ENCODE assay signal across 16 mouse cellular contexts in the genomic region with DNA sequence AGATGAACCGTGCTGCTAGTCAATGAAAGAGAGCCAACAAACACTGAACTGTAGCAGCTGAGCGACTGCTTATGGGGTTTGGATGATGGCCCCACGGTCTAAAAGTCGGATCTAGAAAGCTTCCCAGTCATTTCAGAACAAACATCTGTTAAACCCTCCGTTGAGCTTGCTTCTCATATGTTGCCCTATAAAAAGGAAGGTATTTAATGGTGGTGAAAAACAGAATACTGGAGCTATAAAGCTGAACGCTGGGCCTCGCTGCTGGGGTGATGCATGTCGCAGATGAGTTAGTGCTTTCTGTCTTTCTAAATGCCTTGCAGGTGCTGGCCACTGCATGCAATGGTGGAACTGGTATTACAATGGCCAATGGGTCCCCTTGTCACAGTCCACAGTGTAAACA.
"Had no signal": no experiment of that assay in that cellular context is flagged by ENCODE, and none has a peak within 500 bp of the region (broad histone marks: within the 10 kb centered on the region; RNA-seq: fewer than 3 reads in every experiment).

No protein-coding gene starts in this region.

- H3K27ac ChIP-seq: hindbrain, embryonic 14.5 days; intestine, embryonic 15.5 days; liver, embryonic 13.5 days; lung, embryonic 15.5 days; midbrain, embryonic 10.5 days; neural tube, embryonic 13.5 days had no signal

- H3K9me3 ChIP-seq: intestine, embryonic 15.5 days; liver, embryonic 13.5 days; lung, embryonic 15.5 days; midbrain, embryonic 10.5 days; neural tube, embryonic 13.5 days had no signal

- H3K4me2 ChIP-seq: hindbrain, embryonic 14.5 days; intestine, embryonic 15.5 days; liver, embryonic 13.5 days; lung, embryonic 15.5 days; neural tube, embryonic 13.5 days had no signal

- H3K9ac ChIP-seq: hindbrain, embryonic 14.5 days; intestine, embryonic 15.5 days; liver, embryonic 13.5 days; liver, postnatal 0 days; lung, embryonic 15.5 days; neural tube, embryonic 13.5 days had no signal

- H3K4me1 ChIP-seq: intestine, embryonic 15.5 days; liver, embryonic 13.5 days; lung, embryonic 15.5 days; midbrain, embryonic 10.5 days; neural tube, embryonic 13.5 days had no signal

- H3K4me3 ChIP-seq: intestine, embryonic 15.5 days; layer of hippocampus, adult 2 months; liver, embryonic 13.5 days; lung, embryonic 15.5 days; midbrain, embryonic 10.5 days; neural tube, embryonic 13.5 days had no signal

- H3K27me3 ChIP-seq: intestine, embryonic 15.5 days; liver, embryonic 13.5 days; lung, embryonic 15.5 days; neural tube, embryonic 13.5 days had no signal

- ATAC-seq: intestine, embryonic 15.5 days; liver, postnatal 0 days; midbrain, embryonic 16.5 days had no signal

- H3K36me3 ChIP-seq: intestine, embryonic 15.5 days; liver, embryonic 13.5 days; lung, embryonic 15.5 days; midbrain, embryonic 10.5 days; neural tube, embryonic 13.5 days had no signal

- DNase-seq: kidney, adult 2 months; kidney, postnatal 4 days; layer of hippocampus, postnatal 36 days; liver; liver, embryonic 13.5 days; liver, postnatal 0 days; retina, postnatal 1 day; right cerebral cortex, postnatal 25 days; thymus, postnatal 36 days had no signal
